Mouse (Mus musculus): ENCODE measurements at regions not wholly inside any gene's neighbourhood (a gene's known extent, or its start where the extent isn't known, plus 50 kb on each side); places are given as distances from the start of the nearest gene placed in this dataset.

DNA sequence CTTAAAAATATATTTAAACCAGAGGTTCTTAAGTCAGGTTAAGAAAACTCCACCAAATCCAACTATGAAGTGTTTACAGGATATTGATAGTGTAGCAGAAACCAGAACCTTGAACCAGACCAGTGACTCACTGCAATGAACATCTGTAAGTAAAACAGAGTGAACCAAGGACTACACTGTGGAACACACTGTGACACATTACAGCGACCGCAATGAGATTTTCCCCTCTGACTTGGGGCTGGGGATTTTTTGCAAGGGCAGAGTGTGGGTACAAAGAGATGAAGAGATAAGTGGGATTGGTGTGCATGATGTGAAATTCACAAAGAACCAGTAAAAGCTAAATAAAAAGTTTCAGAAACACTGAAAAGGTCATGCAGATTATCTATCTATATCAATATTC is 73.0 kb upstream of the Nrn1 start:
- DNase-seq (ENCODE audit: low read depth, low spot score) = no peak
- H3K36me3 ChIP-seq (ENCODE audit: control insufficient read depth, insufficient read depth, low read length, poor library complexity, severe bottlenecking) = no peaks in the 10 kb centered on the region

DNA sequence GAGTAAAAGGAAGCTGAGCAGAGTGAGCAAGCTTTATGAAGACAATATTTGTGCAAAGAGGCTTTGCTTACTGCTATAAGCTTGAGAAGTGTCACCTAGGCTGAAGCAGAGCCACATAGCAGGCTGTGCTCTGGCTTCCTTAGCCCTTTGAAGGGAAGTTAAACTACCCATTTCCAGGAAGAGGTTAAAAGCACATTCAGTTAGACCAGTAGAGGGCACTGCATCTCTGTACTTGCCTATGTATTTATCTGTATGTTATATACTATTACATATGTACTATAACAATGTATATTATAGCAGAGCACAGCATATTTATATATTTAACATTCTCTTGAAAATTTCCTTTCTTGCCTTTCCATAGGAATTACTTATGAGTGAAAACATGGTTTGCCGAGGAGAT is 54.4 kb upstream of the Nrn1 start:
- DNase-seq (ENCODE audit: low read depth, low spot score) = peak; percentile 44
- H3K27me3 ChIP-seq (ENCODE audit: control insufficient read depth, insufficient read depth, low read length, poor library complexity, severe bottlenecking) = no peaks in the 10 kb centered on the region
- no peaks in the 10 kb centered on the region for H3K36me3 ChIP-seq (ENCODE audit: control insufficient read depth, insufficient read depth, low read length, poor library complexity, severe bottlenecking)

More for the DNA sequence above, 73.0 kb upstream of the Nrn1 start:
- no peaks in the 10 kb centered on the region for H3K27me3 ChIP-seq (ENCODE audit: control insufficient read depth, insufficient read depth, low read length, poor library complexity, severe bottlenecking)
